Mouse (Mus musculus) urinary bladder, postnatal 25 days (tissue): ENCODE data around the gene Pgpep1l.
A peak's percentile ranks its signal among the peaks of the same experiment; 100 is the strongest.
"Not testable (repeated sequence)": the region's sequence is repeated elsewhere in the genome, so short reads cannot be mapped to it uniquely, and the experiment has no call there.

Experiments used
- DNase-seq: peaks from one replicate; pipeline ENCODE4 v3.0.0; 2022; ENCODE audit warnings: low spot score

Gene Pgpep1l

GRCm38 (mm10) chr7:68264028-68264453 is at the start of gene Pgpep1l:
Gene Pgpep1l, minus strand, starts transcription at chr7:68264233.
- peak; percentile 11 for DNase-seq

- DNase-seq = no peak
These were observed 49.2 kb upstream of the Pgpep1l start for GRCm38 (mm10) chr7:68313038-68313782.

- no peak for DNase-seq
These were observed 48.4 kb upstream of the Pgpep1l start for GRCm38 (mm10) chr7:68312395-68312794.

GRCm38 (mm10) chr7:68311469-68311868 is 47.4 kb upstream of the Pgpep1l start:
- DNase-seq = no peak

- DNase-seq = no peak
These were observed 42.7 kb upstream of the Pgpep1l start for GRCm38 (mm10) chr7:68306756-68307155.

GRCm38 (mm10) chr7:68305781-68306575 is 41.9 kb upstream of the Pgpep1l start:
- no peak for DNase-seq

GRCm38 (mm10) chr7:68303685-68304084 is 39.7 kb upstream of the Pgpep1l start:
- no peak for DNase-seq

- DNase-seq = peak; percentile 72
These were observed 38.8 kb upstream of the Pgpep1l start for GRCm38 (mm10) chr7:68302586-68303433.

GRCm38 (mm10) chr7:68301160-68301559 is 37.1 kb upstream of the Pgpep1l start:
- DNase-seq = no peak

- DNase-seq = no peak
These were observed 34.5 kb upstream of the Pgpep1l start for GRCm38 (mm10) chr7:68298381-68299076.

- DNase-seq = no peak
These were observed 32.5 kb upstream of the Pgpep1l start for GRCm38 (mm10) chr7:68296487-68296886.

- no peak for DNase-seq
These were observed 30.2 kb upstream of the Pgpep1l start for GRCm38 (mm10) chr7:68293997-68294789.

GRCm38 (mm10) chr7:68291603-68292002 is 27.6 kb upstream of the Pgpep1l start:
- DNase-seq = no peak

- no peak for DNase-seq
These were observed 25.0 kb upstream of the Pgpep1l start for GRCm38 (mm10) chr7:68289081-68289480.

GRCm38 (mm10) chr7:68288000-68288399 is 24.0 kb upstream of the Pgpep1l start:
- not testable (repeated sequence) for DNase-seq

GRCm38 (mm10) chr7:68287582-68287981 is 23.5 kb upstream of the Pgpep1l start:
- DNase-seq = no peak

GRCm38 (mm10) chr7:68286526-68287481 is 22.8 kb upstream of the Pgpep1l start:
- no peak for DNase-seq

GRCm38 (mm10) chr7:68285851-68286298 is 21.8 kb upstream of the Pgpep1l start:
- DNase-seq = no peak

GRCm38 (mm10) chr7:68283776-68284175 is 19.7 kb upstream of the Pgpep1l start:
- no peak for DNase-seq

- DNase-seq = not testable (repeated sequence)
These were observed 19.1 kb upstream of the Pgpep1l start for GRCm38 (mm10) chr7:68283133-68283520.
